Mouse (Mus musculus) neural tube, embryonic 10.5 days (tissue): ENCODE data around the gene Sphk2.
"Not testable (repeated sequence)": the region's sequence is repeated elsewhere in the genome, so short reads cannot be mapped to it uniquely, and the experiment has no call there.

Experiments used
- DNase-seq: peaks from one replicate; pipeline ENCODE4 v3.0.0-alpha.2; 2017; ENCODE audit warnings: low spot score; ENCODE audit errors: extremely low spot score

Sphk2 gene

DNA sequence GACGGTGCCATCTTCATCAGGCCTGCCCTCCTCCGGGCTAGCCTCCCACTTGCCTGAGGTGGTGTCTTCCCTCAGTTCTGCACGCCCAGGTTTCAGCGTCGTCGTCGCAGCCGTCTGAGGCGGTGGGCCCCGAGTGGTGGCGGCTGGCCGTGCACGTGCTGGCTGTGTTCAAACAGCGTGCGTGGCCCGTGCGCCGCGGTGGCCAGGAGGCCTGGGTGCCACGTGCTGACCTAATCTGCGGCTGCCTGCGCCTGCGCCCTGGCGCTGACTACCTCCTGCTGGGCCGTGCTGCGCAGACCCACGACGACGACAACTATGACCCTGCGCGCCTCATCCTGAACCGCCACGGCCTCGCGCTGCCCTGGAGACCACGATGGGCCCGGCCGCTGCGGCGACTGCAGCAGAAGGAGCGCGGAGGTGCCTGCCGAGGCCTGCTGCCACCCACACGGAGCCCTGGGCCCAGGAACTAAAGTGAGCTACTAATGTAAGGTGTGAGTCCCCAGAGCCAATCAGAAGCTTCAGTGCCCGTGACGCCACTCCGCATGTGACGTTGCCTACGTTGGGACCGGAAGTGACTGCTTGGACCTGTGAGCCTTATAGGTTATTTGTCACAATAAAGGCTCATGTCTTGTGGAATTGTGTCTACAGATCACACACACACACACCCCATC lies 23.7 kb downstream of the Sphk2 start, which contains the start of gene Sec1:
Gene Sec1 (minus strand): TSS at position 482 of the 671 bp plus-strand sequence.
- no peak for DNase-seq

DNA sequence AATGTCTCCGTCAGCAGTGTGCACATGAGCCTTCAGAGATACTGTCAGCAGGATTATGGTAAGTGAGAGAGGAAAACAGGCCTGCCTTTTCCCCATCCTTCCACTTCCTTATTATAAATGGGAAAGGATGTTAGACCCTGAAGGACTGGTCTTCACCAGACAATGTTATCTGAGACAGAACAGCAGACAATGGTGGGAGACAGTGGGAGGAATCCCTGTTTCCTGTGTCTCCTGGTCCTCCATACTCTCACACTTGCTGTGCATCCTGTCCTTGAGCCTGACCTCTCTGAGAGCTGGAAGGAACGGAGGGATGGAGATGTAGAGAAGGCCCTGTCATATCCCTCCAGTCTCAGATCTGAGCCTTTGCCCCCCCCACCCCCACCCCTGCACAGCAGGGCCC lies 25.4 kb downstream of the Sphk2 start:
- no peak for DNase-seq

DNA sequence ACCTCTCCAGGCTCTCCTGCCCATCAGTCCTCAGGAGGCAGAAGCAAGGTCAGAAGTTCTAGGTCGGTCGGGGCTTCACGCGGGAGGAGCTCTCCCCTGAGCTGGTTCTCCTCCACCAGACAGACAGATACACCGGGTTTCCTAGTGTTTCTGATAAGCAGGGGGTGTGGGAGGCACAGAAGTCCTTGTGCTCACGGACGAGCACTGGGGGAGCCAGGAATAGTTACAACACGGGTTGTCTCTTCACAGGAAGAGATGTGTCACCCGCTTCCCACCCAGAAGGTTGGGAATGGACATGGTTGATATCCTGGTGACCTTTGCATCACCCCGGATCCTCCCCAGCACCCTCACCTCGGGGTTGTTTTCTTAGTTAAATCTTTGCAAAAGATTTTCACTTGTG lies 28.0 kb downstream of the Sphk2 start:
- no peak for DNase-seq

DNA sequence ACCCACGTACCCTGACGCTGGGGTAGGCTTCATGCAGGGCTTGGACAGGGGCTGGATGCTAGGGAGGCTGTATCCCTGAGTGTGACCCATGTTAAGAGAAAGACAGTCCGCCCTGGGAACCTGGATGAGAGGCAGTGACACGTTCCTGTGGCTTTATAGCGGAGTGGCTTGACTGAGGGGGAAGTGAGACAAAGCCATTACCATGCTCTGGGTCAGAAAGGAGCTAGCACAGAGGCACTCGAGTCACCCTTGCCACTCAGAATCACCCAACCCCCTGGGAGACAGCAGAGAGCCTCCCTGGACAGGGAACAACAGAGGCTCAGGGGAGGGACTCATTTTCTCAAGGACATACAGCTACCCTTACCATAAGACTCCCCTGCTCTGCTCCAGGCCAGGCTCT lies 28.7 kb downstream of the Sphk2 start:
- DNase-seq = no peak

DNA sequence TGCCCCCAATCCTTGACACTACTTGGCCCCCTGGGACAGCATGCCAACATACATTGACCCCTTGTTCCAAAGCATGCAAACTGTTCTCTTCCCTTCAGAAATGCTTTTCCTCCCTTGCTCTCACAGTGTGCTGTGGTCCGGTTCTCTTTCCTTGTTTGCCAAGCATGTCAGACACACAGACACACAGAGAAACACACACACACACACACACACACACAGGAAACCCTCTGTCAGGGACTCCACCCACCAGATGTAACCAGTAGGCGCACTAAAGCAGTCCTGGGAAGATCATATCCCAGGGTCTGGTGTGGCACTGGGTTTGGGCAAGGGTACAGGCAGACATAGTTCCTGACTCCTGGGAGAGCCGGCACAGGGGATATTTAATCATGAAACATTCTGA lies 31.0 kb downstream of the Sphk2 start:
- DNase-seq = no peak

DNA sequence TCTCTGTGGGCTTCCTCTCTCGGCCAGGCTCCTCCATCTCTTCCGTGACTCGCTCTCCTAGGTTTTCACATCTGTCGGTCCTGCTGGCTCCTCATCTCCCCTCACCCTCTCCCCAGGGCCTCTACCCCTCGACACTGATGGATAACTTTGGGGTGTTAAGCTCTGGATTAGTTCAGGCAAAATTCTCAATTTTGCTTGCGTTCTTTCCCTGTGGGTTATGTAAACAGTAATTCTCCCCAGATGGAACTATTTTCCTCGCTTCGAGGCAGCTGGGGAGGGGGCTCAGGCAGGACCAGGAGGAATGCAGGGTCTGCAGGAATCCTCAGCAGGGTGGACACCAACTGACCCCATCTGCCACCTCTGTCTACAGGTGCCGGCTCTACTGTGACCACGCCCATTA lies 32.0 kb downstream of the Sphk2 start:
- no peak for DNase-seq

DNA sequence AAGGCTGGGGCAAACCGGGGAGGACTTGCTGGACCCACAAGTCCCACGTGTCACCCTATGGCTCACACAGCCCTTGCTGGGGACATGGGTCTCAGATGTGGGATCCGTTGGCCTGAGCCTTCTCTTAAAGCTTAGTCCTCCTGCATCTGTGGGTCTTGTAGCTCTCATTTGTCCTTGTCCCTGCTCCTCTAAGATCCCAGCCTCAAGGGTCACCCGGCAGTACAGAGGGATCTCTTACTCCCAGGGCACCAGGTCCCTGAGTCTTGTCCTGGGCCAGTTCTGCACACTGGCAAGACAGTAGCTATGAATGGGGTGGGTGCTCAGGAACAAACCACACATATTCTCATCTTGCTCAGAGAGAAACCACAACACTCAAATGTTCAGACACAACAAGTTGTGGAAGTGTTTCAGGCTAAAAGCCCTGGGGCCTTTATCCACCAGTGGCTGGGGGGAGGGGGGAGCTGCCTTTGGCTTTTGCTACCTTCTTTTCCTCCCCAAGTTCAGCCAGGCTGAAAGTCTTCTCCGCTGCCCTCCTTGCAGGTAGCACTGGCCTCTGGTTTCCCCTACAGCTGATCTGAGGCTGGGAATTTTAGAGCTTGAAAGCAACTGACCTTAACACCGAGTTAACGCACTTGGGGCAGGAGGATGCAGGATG lies 34.3 kb downstream of the Sphk2 start, which contains the start of gene Ntn5:
Gene Ntn5 (plus strand): TSS at position 627 of the 655 bp plus-strand sequence.
- DNase-seq = no peak

DNA sequence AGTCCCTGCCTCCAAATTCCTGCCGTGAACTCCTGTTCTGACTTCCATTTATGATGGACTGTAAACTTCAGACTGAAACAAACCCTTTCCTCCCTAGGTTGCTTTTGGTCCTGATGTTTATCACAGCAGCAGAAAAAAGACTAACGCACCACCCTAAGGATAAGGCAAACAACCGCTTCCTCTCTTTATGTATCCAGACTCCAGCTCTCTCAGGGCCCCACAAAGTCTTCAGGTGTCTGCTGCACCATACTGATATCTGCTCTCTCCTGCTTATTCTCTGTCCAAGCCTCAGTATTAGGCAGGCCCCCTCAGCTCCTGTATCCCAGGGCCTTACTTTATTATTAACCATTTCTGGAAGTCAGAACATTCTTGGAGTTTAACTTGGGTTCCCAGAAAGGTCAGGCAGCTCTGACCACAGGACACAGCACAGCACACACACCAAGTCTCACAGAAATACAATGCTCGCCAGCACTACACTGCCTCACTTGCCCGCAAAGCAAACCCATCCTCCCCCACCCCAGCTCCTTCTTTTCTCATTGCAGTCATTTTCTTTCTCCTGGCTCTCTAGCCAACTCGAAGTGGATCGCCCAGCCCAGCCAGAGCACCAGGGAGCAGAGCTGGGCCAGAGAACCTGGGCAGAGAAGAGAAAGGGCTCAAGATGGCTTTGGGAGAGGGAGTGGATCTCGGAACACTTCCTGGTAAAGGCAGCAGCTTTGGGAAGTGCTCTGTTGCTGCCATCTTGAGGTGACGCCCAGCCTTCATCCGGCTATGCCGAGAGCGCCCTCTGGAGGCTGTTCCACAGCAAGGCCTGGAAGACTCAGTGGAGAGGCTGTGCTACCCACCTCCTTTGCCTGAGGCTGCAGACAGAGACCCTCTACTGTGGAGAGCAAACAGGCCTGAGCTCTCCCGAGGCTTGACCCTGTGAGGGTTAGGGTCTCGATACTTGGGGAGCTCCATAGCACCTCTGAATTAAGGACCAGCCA lies 35.4 kb downstream of the Sphk2 start:
- peak; percentile 94 for DNase-seq

DNA sequence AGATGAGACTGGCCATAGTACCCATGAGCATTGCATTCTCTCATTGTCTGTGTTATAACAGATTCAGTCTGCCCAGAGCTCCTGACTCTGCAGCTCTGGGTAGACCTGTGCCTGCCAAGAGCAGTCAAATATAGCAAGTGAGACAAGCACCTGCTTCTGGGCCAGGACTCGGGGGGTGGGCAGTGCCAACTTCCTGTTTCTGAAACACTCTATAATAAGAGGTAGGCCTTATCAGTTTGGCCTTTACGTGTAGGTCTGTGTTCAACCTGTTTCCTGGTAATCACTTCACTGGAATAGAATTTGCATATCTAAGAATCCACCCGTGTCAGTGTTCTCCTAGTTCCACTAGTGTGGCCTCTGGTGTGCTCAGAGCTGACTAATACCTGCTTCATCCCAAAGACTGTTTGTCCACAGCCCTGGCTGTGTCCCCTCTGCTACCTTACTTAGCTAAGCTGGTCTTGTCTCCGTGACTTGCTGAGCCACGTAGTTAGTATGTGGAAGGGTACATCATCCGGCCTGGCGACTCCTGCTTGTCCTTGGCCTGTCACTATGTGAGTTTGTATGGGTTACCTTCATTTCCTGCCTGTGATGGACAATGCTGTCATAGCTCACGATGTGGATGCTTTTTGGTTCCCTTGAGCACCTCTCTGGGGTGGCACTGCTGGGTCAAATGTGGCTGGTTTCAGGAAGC lies 36.6 kb downstream of the Sphk2 start:
- DNase-seq = no peak

DNA sequence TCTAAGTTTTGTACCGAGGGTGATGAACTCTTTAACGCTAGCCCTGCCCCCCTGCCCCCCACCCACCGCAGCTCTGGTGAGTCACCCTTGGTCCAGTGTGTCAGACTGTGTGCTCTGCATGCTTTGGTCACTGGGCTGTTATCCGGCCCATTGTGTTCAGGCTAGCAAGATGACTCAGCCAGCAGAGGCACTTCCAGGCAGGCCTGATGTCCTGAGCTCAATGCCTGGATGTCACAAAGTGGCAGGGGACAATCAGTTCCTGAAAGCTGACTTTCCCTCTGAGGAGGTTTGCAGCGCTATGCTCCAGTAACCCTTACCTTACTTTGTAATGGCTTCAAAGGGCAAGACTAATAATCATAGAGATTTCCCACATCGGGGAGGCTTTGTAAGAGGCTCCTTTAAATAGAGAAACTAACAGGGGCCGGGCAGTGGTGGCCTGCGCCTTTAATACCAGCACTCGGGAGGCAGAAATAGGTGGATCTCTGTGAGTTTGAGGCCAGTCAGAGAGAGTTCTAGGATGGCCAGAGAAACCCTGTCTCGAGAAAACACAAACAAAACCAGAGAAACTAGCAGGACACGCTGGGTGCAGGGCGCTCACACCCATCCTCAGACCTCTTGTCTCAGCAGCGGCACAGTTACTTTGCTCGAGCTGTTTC lies 37.7 kb downstream of the Sphk2 start:
- no peak for DNase-seq

DNA sequence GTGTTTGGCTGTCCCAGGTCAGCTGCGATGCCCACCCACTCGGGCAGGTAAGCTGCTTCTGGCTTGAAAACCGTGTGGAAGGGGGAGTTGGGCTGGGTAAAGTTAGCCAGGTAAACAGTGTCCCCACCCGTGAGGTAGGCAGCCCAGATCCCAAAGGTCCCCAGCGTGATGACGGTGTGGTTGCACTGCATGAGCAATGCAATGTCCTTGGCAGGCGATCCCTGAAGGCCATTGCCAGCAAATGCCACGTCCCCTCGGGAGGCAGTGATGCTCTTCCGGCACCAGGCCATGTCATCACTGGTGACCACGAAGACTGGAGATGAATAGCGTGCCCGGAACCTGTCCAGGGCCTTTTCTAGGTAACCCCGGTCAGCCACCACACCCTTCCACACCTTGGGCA lies 39.3 kb downstream of the Sphk2 start:
- no peak for DNase-seq

DNA sequence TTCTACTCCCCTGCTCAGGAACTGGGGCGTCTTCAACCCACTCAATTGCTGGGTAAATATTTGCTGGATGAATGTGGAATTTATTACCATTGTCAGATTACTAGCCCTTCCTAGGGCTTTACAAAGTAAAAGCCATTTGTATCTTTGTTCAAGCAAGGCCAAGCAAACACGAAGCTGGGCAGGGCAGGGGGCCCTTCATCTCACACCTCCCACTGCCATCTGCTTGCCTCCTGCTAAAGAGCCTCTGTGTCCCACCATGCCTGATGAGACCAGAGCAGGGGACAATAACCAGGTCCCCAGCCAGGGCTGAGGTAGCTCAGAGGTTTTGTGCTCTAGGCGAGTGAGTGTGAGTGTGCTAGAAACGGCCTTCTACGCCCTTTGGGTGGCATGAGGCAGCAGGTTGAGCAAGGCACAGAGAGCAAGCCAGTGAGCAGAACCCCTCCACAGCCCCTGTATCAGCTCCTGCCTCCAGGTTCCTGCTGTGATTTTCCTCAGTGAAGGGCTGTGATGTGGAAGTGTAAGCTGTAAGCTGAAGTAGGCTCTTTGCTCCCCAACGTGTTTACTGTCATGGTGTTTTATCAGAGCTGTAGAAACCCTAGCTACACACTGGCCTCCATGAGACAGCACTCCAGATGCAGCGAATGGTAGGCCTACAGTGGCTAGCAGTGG lies 40.0 kb downstream of the Sphk2 start:
- no peak for DNase-seq

DNA sequence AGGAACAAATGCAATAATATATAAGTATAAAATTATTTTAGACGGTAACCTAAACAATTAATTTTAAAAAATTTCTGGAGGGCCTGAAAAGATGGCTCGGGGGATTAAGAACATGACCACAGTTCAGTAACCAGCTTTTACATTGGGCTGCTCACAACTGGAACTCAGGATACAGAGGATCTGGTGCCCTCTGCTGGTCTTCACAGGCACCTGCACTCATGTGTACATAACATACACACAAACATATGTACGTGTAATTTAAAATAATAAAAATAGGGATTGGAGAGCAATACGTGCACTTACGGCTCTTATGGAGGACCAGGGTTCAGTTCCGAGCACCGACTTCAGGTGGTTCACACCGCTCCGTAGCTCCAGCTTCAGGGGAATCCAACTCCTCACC lies 48.9 kb downstream of the Sphk2 start:
- DNase-seq = no peak

DNA sequence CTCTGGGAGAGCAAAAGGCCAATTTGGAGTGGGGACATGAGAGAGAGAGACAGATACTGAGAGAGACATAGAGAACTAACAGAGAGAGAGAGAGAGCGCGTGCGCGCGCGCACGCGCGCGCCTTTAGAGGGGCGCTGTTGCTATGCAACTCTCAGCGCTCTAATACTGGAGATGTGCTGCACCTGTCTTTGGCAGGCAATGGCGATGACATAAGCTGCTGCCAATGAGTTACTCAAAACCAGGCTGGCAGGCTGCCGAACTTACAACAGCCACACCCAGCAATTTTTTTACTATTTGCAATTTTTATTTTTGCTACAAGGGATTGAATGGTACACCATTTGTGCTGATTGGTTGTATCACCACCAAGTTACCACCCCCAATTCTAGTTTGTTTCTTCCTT lies 50.0 kb downstream of the Sphk2 start:
- DNase-seq = no peak

DNA sequence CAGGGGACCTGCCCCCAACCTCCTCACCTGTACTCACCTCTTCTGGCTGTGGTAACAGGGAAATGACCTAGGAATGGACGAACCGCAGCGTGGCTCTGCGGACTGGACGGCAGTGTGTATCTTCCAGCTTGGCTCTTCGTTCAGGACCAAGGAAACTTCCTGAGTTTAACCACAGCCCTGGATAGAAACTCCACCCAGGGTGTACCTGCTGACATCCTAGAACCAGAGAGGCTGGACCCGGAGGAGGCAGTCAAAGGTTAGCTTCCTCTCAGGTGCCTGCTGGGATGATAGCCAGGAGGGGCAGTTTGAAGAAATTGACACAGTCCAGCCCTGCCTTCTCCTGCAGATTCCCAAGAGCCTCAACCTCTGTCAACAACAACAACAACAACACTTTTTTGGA lies 51.6 kb downstream of the Sphk2 start, which contains the start of gene Fut2:
Gene Fut2 (minus strand): TSS at position 234 of the 400 bp plus-strand sequence.
- DNase-seq = no peak

DNA sequence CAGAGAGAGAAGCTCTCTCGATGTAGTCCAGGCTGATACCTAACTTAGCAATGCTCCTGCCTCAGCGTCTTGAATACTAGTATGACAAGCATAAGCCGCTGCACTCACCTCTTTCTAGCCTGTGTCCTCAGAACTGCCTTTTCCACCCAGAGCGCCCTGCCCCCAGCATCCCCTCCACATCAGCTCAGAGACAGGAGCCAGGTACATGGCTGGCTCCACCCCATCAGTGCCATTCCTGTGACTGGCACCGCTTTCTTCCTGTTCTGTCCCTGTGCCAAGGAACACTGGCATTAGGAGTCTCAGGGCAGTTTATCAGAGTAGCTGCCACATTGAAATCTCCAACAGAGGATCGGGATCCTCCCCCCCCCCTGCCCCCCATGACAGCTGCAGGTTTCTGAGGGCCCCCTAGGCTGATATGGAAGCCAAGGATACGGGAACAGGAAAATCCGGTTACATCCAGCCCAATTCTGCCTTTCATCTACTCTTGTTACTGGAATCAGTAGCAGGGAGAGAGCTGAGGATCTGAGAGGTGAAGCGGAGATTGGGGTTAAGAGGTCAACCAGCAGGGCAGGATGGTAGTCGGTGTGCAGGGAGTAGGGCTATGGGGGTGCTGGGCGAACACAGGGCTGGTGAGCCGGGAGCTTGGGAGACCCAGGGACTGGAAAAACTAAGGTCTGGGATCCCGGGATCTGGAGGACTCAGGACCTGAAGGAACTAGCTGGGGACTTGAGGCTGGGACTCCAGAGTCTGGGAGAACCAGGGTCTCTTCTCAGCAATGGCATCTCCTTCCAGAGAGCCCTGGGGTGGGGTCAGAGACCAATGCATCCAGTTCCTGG lies 52.3 kb downstream of the Sphk2 start:
- no peak for DNase-seq

DNA sequence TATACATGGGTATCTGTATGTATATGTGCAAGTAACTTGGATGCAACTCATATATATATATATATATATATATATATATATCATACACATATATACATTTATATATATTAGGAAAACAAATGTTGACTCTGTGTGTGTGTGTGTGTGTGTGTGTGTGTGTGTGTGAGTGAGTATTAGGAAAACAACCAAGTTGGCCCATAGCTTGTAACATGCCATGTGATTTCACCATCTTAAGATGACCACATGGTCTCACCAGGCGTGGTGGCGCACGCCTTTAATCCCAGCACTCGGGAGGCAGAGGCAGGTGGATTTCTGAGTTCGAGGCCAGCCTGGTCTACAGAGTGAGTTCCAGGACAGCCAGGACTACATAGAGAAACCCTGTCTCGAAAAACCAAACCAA lies 56.1 kb downstream of the Sphk2 start:
- not testable (repeated sequence) for DNase-seq

DNA sequence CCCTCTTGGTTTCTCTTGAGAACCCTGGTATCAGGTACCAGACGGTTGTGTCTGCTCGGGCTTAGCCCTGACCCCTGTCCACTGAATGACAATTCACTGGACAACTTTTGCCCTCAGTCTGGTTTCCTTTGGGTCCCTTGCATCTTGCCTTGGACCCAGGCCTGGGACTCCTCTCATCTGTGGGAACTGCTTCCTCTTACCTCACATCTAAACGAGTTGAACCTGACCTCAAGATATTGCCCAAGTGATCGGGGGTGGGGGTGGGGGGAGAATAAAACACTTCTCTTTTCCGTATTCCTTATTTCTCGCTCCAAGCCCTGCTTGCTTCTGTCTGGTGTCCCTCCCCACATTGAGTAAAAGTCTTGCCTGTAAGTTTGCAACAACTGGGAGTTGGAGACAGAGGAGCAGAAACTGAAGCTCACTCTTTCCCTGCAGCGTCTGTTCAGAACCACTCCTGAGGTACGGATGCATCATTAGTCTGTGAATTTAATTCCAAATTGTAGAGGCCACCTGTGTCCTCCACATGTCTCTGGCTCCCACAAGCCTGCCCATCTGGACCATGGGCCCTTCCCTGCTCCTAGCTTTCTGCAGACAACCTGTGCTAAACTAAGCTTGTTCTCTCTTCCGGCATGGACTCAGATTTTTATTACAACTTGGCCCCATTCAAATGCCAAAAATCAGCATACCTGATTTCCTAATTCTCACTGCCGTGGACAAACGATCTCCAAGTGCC lies 56.9 kb downstream of the Sphk2 start:
- DNase-seq = no peak
